Mouse (Mus musculus): ENCODE results near the gene Ntm.

DNA sequence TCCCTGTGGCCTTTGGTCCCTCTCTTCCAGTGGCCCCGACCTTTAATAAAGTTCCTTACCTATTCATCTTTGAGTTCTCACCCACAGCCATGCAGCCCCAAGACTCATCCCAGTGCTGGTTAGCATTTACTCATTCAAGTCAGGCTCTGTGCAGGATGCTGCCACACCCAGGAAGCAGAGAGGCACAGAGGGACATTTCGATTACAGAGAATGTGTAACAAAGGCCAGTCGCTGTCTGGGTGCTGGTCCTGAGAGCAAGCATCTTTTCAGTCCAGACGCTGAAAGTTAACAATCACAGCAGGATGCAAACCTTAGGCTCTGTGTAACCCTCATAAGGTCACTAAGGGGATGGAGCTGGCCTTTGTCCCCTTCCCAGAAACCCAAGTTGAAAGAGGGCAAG, 311.7 kb downstream of the Ntm start:
- TF ChIP-seq CTCF (IDR thresholded peaks at IDR 0.05; ENCODE audit: control insufficient read depth, insufficient read depth, low read length) (no peak), POLR2A (IDR thresholded peaks at IDR 0.05; ENCODE audit: borderline replicate concordance, control insufficient read depth, low read depth, low read length) (no peak)

Measured in bone marrow, adult 2 months (tissue).